Comparison of ENCODE assay signal across 1 mouse cellular context in the genomic region with DNA sequence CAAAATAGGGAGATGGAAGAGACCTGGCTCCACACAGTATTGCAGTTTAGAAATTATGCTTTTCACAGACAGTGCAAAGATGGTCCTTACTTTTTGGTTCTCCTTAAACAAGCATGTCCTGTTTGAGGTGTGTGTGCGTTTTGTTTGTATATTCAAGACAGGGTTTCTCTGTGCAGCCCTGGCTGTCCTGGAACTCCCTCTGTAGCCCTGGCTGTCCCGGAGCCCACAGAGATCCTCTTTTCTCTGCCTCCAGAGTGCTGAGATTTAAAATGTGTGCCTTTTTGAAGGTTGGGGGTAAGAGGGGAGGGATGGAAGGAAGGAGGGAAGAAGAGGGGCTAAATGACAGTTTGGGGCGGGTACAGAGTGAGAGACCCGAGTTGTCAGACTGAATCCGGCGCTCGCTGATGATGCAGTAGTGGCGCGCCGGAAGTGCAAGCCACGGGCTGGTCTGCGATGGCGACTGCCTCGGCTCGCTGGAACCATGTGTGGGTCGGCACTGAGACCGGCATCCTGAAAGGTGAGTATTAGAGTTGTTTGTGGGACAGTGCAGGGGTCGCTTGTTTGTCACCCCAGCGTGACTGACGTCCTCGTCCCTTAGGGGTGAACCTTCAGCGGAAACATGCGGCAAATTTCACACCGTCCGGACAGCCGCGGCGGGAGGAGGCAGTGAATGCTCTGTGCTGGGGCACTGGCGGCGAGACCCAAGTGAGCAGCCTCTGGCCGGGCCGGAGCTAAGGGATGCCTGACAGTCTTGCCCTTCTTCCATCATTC.
TF ChIP-seq lines count a peak whose summit lies in the region.

Gene Wdr74 (plus strand): TSS at position 439 of the 771 bp plus-strand sequence.

TF ChIP-seq in CH12.LX, 34 proteins besides CTCF, POLR2A, EP300 and RAD21 (continued from another document):
- TF ChIP-seq CHD2 (IDR thresholded peaks at IDR 0.05; ENCODE audit: low read length) (0 out of 2 replicates have a peak, but pooled peaks have one; percentile 22), BHLHE40 (IDR thresholded peaks at IDR 0.05; ENCODE audit: low read depth, low read length) (no peak; the same call in 1 of the 2 replicates), USF1 (IDR thresholded peaks at IDR 0.05; ENCODE audit: low read depth, low read length) (no peak), TBP (conservative IDR thresholded peaks at IDR 0.05; ENCODE audit: low read depth, low read length) (peak; percentile 85), IRF4 (IDR thresholded peaks at IDR 0.05; ENCODE audit: low read depth, low read length) (peak; percentile 62), JUND (conservative IDR thresholded peaks at IDR 0.05; ENCODE audit: low read depth, low read length) (0 out of 2 replicates have a peak, but pooled peaks have one; percentile 19), ETS1 (conservative IDR thresholded peaks at IDR 0.05; ENCODE audit: low read depth, low read length) (no peak; the same call in 1 of the 2 replicates), SIN3A (IDR thresholded peaks at IDR 0.05; ENCODE audit: low read length) (peak; percentile 99), MXI1 (IDR thresholded peaks at IDR 0.05; ENCODE audit: low read depth, low read length) (peak; percentile 99), MAX (IDR thresholded peaks at IDR 0.05; ENCODE audit: low read length) (peak; percentile 96), NELFE (IDR thresholded peaks at IDR 0.05; ENCODE audit: low read depth, low read length) (peak; percentile 98), RCOR1 (conservative IDR thresholded peaks at IDR 0.05; ENCODE audit: low read depth, low read length) (peak; percentile 41; the same call in 1 of the 2 replicates), PAX5 (IDR thresholded peaks at IDR 0.05; ENCODE audit: low read length) (no peak), GABPA (IDR thresholded peaks at IDR 0.05; ENCODE audit: insufficient replicate concordance, low read depth, low read length) (peak; percentile 39; the same call in 1 of the 2 replicates), HCFC1 (IDR thresholded peaks at IDR 0.05; ENCODE audit: low read depth, low read length) (peak; percentile 96), KAT2A (IDR thresholded peaks at IDR 0.05; ENCODE audit: insufficient replicate concordance, low read length) (peak; percentile 86; the same call in 1 of the 2 replicates), ZC3H11A (IDR thresholded peaks at IDR 0.05; ENCODE audit: low read depth, low read length) (no peak), NRF1 (IDR thresholded peaks at IDR 0.05; ENCODE audit: low read depth, low read length) (peak; percentile 59), UBTF (IDR thresholded peaks at IDR 0.05; ENCODE audit: low read depth, low read length) (no peak), TCF12 (IDR thresholded peaks at IDR 0.05; ENCODE audit: low read depth, low read length) (peak; percentile 94), MYC (IDR thresholded peaks at IDR 0.05; ENCODE audit: low read depth, low read length) (peak; percentile 97)
